Mouse (Mus musculus): ENCODE measurements around the gene Cdh6.

Cdh6 gene

DNA sequence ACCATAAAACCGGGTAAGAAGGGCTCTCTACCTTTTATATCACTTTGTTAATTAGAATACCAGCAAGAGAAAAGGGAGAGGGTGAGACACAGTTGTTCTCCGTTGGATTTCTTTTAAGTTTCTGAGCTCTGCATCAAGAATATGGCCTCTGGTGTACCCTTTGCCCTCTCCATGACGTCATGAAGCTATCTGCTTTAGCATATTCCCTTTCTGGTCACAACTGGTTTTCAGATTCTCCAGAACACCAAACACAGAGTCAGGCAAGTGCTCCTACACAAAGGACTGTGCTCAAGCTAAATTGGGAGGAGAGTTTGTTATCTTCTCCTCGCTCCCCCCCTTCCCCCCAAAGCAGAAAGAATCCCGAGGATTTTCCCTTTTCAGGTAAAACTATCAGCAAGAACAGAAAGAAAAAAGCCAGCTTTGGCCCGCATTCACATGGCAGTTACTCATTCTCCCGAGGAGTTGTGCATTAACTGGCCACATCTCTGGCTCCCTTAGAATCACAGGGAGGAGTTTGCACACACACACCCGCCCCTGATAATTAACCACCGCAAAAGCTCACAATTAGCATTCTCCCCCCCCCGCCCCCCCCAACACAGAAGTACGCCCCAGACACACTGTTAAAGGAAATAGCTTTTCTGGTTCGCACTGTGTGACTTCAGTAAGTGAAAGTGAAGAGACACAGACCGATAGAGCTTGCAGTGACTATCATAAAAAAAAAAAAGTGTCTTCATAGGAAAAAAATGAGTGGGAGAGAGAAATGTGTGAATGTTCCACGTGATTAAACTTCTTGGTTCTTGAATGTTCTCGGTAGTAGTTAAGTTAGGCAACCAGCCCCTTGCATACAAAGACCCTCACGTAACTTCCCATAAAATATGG is 1.8 kb downstream of the Cdh6 start:
- ChIA-PET CTCF (interaction anchor here in 2 of 4 experiments (0.7 to 3.0 kb wide), 3 partner anchors 31 to 83 kb away, joined by 4 to 10 read pairs (median 4); no protein-coding TSS in a partner anchor), POLR2A (interaction anchor here in 2 of 4 experiments (0.6 to 0.7 kb wide), 4 partner anchors 34 to 423 kb away, joined by 3 read pairs; no protein-coding TSS in a partner anchor)

DNA sequence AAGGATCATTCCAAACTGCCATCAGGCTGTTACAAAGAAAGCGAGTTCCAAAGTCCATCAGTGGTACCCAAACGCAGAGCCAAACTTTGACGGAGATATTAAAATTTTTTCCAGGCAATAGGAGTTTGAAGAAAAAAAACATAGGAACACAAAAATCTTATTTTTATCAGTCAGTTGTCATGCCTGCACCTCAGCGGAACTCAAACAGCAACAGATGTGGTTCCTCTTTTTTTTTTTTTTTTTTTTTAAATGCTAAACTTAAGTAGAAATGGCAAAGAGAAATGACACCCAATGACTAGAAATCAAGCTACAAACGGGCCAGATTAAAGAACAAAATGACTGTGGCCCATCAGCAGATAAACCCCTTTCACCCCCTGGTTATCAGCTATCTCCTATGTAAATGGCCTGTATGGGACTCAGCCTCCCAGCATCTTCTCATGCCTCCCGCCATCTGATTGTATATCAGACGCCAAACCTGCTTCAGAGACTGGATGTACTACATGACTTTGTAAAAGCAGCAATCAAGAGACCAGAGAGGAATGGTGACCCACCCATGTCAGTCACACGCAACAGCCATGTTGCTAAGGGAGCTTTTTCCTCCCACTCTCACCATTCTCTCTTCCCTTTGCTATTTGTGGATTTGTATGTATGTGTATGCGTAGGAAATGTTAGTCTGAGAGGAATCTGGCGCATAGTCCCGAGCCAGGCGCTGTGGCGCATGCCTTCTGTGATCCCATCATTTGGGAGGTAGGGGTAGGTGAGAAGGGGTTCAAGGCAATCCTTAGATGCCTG is 8.2 kb downstream of the Cdh6 start:
- ChIA-PET POLR2A (no interaction called here), CTCF (interaction anchor here in 1 of 4 experiments (0.6 kb wide), 1 partner anchor 88 kb away, joined by 5 read pairs; no protein-coding TSS in a partner anchor)

DNA sequence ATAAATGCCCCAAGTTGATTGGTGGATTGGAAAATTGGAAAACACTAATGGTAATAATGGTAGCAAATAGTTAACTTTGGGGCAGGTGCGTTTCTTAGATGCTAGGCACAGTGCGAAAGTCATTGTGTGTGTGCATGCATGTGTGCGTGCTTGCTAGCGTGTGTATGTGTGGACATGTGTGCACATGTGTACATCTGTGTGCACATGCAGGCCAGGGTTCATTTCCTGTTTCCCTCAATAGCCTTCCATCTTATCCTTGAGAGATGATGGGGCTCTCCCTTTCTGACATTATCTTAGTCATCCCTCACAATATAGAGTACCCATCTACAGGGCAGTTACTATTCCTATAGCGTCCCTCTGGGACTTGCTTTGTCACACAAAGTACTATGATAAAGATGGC is 17.7 kb downstream of the Cdh6 start:
- ChIA-PET POLR2A (no interaction called here), CTCF (no interaction called here)

DNA sequence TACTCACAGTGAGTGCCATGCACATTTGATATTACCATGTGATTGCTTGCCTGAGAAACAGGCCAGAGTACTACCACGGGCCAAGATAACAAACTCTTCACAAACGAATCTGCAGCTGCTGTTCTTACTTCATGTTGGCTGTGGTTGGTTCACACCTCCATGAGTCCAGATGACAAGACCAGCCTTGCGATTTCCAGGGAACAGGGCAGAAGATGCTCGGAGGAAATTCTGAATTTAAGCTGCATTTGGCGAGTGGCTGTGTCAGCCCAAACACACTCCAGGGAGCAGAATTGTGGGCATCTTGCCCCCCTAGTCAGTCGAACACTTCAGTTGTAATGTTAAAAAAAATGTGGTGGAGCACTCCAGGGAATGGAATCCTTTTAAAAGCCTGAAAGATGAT is 18.1 kb downstream of the Cdh6 start:
- POLR2A ChIA-PET = no interaction called here

DNA sequence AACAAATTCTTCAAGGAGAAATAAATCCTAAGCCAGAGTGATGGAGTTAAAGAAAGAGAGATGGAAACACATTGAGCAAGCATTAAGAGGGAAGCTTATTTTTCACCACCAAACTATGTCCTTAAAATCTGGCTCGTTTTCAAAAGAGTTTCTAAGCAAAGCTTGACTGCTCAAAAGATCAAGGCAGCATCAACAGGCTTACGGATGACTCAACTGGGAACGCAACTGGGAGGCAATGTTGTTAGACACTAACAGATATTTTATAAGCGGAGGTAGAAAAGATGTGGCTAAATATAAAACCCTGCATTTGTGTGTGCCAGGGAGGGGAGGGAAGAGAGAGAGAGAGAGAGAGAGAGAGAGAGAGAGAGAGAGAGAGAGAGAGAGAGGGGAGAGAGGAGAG is 31.5 kb downstream of the Cdh6 start:
- POLR2A ChIA-PET = no interaction called here
- CTCF ChIA-PET = interaction anchor here in 1 of 4 experiments (0.7 kb wide), 1 partner anchor 1995 kb away, joined by 3 read pairs; no protein-coding TSS in a partner anchor

More for the DNA sequence above, 18.1 kb downstream of the Cdh6 start:
- CTCF ChIA-PET = no interaction called here

DNA sequence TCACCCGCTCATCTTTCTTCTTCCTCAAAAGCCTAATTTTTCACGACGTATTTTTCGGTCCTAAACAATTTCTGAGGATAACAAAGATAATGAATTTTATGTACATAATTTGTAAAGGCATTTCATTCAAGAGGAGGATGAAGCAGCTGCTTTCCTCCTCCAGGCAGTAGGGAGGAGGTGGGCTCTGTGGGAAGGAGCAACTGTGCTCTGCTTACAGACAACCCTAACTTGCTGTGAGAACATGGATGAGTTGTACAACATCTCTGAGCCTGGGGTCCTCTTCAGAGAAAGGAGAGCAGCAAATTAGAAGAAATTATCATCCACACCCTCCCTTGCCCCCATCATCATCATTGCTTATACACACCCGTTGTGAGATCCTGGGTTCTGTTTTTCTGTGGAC is 33.8 kb downstream of the Cdh6 start:
- ChIA-PET CTCF (interaction anchor here in 1 of 4 experiments (0.6 kb wide), 1 partner anchor 51 kb away, joined by 3 read pairs; no protein-coding TSS in a partner anchor), POLR2A (no interaction called here)

DNA sequence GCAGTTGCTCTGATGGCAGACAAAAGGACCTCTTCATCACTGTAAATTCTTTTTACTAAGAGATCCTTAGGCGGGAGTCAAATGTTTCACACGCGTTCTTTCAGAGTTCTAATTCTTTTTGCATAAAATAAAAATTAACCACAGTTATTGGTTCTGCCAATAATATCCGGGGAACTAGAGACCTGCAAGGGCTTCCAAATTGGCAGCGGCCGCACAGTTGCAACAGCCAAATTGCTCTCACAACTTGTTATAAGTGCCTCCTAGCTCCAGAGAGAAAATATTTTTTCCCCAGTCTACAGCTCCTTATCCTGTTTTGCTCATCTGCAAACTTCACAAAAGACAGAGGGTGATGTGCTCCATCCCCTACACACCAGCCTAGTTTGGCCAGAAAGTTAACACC is 36.3 kb downstream of the Cdh6 start:
- POLR2A ChIA-PET = no interaction called here
- CTCF ChIA-PET = no interaction called here

DNA sequence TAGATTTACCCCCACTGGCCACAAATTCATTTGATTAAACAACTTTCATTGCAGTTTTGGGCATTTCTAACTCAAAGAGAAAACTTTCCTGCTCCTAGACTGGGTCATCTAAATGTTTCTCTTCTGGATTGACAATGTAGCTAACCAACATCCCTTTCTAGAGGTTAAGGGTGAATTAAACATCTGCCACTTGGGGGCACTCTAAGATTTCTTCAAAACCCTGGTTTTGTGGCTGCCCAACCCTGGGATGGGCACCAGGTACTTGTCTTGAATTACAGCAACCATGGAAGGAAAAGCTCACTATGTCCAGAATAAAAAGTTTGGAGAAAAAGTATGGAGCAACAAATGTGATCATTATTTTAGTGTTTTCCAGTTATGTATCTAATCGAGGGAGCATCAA is 39.4 kb downstream of the Cdh6 start:
- POLR2A ChIA-PET = interaction anchor here in 3 of 4 experiments (0.6 to 1.2 kb wide), 3 partner anchors 43 to 1380 kb away, joined by 3 to 4 read pairs (median 4); no protein-coding TSS in a partner anchor
- CTCF ChIA-PET = interaction anchor here (0.5 to 2.1 kb wide), 16 partner anchors 9 to 1284 kb away, joined by 3 to 8 read pairs (median 4); no protein-coding TSS in a partner anchor

DNA sequence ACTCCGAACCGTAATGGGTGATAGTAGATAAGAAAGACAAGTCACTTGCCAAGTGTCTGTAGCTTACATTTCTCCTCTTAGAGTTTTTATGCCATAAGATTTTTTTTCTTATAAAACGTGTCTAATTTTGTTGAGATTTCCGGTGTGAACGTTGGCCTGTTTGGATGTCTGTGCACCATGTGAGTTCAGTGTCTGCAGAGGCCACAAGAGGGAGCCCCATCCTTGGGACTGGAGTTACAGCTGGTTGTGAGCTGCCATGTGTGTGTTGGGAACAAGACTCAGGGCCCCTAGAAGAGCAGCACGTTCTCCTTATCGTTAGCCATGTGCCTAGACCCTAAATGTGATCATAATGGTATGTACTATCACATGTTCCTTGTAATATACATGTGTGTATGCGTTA is 40.1 kb downstream of the Cdh6 start:
- POLR2A ChIA-PET = interaction anchor here in 2 of 4 experiments (1.1 to 1.2 kb wide), 2 partner anchors 42 to 45 kb away, joined by 3 to 4 read pairs; no protein-coding TSS in a partner anchor

DNA sequence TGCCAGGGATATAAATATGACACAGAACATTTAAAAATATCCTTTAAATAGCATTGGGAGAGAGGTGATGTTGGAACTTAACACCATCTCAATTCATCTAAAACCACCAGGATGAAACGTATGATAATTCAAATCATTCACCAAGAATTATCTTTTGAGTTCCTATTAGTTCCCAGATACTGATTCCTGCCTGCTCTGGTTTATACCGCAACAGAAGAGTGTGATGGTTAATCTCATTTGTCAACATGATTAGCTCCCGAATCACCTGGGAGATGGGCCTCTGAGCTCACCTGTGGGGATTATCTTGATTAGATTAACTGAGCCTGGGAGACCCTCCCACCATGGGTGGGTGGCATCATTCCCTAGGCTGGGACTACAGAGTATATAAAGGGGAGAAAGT is 41.0 kb downstream of the Cdh6 start:
- POLR2A ChIA-PET = no interaction called here
- CTCF ChIA-PET = no interaction called here

More for the DNA sequence above, 40.1 kb downstream of the Cdh6 start:
- CTCF ChIA-PET = interaction anchor here in 3 of 4 experiments (0.7 to 2.1 kb wide), 14 partner anchors 10 to 1285 kb away, joined by 3 to 8 read pairs (median 4); no protein-coding TSS in a partner anchor

DNA sequence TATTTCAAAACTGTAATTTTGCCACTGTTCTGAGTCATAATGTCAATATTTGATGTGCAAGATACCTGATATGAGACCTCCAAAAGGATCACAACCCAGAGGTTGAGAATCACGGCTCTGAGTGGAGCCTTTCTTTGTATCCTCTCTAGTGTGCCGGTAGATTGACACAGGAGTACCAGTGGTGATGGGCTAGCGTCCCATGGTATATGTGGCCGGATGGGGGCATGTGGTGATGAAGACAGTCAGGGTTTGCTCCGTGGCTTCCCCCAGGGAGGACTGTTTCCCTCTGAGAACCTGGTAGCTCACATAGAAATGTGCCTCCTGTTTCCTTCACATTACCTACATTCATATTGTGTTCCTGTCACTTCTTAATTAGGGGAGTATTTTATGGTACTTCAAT is 43.2 kb downstream of the Cdh6 start:
- POLR2A ChIA-PET = interaction anchor here in 1 of 4 experiments (1.3 kb wide), 1 partner anchor 9 kb away, joined by 3 read pairs; no protein-coding TSS in a partner anchor
- CTCF ChIA-PET = no interaction called here

DNA sequence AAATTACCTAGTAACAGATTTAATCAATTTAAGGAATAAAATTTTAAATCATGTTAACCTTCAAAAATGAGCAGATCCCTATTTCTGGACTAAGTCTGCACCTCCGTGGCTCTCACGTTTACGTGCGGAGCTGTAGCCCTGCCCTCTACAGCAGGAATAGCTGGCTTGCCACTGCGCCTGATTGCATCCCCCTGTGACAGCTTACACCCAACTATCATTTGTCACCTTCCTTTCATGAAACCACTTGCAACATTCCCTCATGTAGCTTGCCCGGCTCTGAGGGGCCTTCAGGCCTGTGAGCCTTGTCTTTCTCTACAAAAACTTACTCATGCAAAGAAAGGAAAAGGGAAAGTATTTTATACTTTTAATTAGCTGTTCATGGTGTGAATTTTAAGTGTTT is 73.1 kb downstream of the Cdh6 start:
- ChIA-PET POLR2A (no interaction called here), CTCF (interaction anchor here in 2 of 4 experiments (1.0 to 2.1 kb wide), 3 partner anchors 12 to 33 kb away, joined by 4 to 8 read pairs (median 6); no protein-coding TSS in a partner anchor)

DNA sequence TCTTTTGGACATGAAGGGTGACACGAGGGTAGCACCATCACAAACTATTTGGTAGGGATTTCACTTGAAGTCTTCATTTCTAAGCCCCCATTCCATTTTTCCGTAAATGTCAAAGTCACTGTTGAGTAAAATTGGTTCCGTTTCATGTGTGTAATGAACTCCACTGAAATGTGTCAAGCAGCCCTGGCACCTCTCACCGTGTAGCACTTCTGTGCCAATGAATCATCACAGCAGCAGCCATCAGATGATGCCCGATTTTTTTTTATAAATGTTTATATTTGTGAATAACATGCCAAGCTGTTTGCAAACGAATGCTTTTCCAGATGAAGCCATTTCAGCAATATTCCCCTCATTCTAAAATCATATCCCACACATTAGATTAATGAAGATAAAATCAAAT is 75.6 kb downstream of the Cdh6 start:
- ChIA-PET POLR2A (no interaction called here), CTCF (no interaction called here)

DNA sequence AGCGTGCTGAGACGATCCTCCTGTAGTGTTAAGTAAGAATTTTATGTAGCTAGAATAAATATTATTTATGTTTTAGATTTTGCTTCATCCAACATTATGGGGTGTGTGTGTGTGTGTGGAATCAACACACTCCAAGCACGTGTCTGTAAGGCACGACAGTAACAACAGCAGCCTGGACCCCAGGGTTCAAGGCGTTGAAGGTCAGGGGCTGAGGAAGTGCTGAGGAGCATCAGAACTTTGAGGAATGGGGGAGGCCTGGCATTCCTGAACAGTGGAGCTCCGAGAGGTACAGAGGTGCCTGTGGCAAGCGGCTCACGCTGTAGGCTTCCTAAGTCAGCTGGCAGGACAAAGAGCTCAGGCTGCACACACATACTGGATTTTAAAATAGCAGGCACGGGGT is 78.1 kb downstream of the Cdh6 start:
- ChIA-PET POLR2A (interaction anchor here in 1 of 4 experiments (0.6 kb wide), 1 partner anchor 9 kb away, joined by 4 read pairs; no protein-coding TSS in a partner anchor), CTCF (interaction anchor here in 1 of 4 experiments (0.6 kb wide), 1 partner anchor 40 kb away, joined by 3 read pairs; no protein-coding TSS in a partner anchor)

DNA sequence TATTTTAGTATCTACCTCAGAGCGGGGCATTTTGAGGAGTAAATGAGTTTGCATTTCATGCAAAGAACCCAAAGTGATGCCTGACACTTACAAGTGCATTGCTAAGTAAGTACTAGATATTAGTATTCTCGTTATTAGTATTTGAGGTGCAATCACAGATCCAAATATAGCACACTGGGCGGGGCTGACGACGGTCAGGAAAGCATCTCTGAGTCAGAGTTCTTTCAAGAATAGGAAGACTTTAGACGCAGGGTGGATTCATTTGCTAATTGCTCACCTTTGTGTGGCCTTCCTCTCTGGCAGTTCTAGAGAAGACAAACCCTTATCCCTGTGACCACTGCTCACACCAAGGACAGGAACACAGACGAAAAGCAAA is 78.6 kb downstream of the Cdh6 start:
- ChIA-PET POLR2A (interaction anchor here in 1 of 4 experiments (0.6 to 1.0 kb wide), 2 partner anchors 78 to 211 kb away, joined by 3 read pairs; partner anchors contain the start of gene Cdh6), CTCF (interaction anchor here in 1 of 4 experiments (1.2 kb wide), 1 partner anchor 78 kb away, joined by 4 read pairs; no protein-coding TSS in a partner anchor)

DNA sequence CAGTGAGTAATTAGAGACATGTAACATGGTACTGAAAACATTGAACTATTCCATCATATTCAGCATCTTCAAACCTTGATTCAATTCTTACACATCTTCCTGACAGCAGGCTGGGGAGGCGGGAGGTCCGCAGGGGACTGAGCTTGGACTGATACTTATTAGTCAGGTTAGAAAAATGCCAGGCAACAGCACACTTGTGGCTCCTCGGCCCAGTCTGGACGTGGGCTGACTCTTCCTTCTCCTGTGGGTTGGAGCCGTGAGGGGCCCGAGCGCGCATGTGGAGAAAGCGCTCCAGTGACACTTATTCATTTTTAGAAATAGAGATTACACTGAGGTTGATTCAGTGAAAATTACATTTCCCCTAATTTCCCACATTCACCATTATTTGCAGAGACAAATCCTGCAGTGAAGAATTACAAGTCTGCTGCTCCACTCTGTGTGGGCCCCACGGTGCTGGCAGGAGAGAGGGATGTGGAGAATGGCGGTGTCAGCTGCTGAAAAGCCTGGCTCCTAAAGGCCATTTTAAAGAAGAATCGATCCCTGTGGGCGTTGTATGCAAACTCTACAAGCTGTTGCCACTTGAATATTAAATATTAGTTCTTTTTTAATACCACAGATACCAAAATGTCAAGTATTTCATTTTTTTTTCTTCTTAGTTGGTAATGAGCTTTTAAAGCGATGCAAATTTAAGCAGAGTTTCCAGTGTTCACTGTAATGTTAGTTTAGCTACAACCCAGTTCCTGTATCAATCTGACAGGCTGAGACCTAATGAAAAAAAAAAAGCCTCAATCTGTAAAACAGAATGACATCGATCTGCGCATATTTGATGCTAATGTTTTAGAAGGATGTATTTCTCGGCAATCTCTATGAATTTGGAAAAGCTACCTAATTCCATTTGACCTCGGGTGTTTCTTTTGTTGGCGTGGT is 79.3 kb downstream of the Cdh6 start:
- CTCF ChIA-PET = interaction anchor here in 1 of 4 experiments (1.2 kb wide), 1 partner anchor 79 kb away, joined by 4 read pairs; no protein-coding TSS in a partner anchor
- POLR2A ChIA-PET = interaction anchor here in 1 of 4 experiments (0.6 to 1.0 kb wide), 2 partner anchors 79 to 211 kb away, joined by 3 read pairs; partner anchors contain the start of gene Cdh6

DNA sequence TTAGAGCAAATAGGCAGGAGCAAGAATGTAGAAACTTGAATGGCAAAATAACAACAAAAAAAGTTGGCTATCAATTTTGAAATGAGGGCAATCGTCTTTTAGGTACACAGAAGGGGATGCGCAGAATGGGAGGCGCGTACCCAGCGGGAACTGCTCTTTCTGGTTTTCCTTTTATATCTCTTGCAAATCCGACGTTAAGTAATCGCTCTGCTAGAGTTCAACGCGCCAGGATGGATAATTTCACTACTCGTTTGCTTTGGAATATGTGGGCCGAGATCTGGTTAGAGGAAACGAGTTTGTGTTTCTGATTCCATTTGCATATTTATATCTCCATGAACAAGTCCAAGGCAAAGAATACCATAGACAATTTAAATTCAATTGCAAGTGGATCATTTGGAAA is 81.4 kb downstream of the Cdh6 start:
- POLR2A ChIA-PET = no interaction called here
- CTCF ChIA-PET = no interaction called here

DNA sequence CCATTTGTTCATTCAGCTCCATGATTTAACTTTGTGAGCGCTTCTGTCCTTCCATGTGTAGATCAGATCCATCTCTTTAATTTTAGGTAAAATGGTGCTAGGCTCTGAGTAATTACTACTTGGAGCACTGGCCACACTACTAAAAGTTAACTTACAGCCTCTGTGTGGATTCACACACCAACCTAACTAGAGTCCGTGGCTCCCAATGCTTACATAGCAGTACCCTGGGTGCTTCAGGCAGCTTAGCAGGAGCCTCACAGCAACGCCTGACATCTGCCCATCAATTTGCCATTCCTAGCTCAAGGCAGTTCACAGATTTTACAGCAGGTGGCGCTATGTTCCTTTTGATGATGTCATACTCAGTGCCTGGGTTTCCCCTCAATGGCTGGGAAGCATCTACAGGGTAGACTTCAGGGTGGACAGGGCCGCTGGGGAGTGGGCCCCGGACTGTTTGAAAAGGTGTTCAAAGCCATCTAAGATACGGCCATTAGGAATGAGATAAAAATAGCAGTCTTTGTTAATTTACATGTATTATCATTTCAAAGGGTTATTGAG is 84.9 kb downstream of the Cdh6 start:
- CTCF ChIA-PET = interaction anchor here (0.6 to 2.7 kb wide), 20 partner anchors 9 to 971 kb away, joined by 3 to 10 read pairs (median 4); partner anchors contain the start of gene Cdh6 (in 2 of the 4)
- POLR2A ChIA-PET = interaction anchor here in 3 of 4 experiments (0.6 to 1.1 kb wide), 7 partner anchors 19 to 648 kb away, joined by 3 read pairs; partner anchors contain the start of gene Cdh6 (in 1 of the 3)
